Comparison of ENCODE assay signal across 11 mouse cellular contexts in genomic region chr7:140058528-140058927, GRCm38 (mm10). TPM values are rescaled to one million over a fixed set of nuclear protein-coding genes. Genes with fewer than 3 reads are reported as not detected.
DNase-seq lines count a peak whose midpoint lies in the region; ATAC-seq and TF ChIP-seq lines count a peak whose summit lies in the region.
"Had no signal": no experiment of that assay in that cellular context is flagged by ENCODE, and none has a peak within 500 bp of the region (broad histone marks: within the 10 kb centered on the region; RNA-seq: fewer than 3 reads in every experiment).

No protein-coding gene starts in this region.

- DNase-seq in left cerebral cortex, adult 2 months (ENCODE audit: extremely low spot score in 1 of 2, low spot score in 2 of 2), result no peak
- no peak for DNase-seq in left cerebral cortex, postnatal 10 days (ENCODE audit: extremely low spot score in 1 of 2, low spot score in 2 of 2)
- DNase-seq in intestine, embryonic 14.5 days (ENCODE audit: low spot score), result no peak
- DNase-seq in urinary bladder, adult 2 months (ENCODE audit: low spot score), result no peak
- DNase-seq in embryo, embryonic 11 days, result no peak
- no peak for DNase-seq in cerebellum, adult 2 months
- DNase-seq: right cerebral cortex, postnatal 14 days had no signal

- no peak for ATAC-seq in embryonic facial prominence, embryonic 15.5 days (ENCODE audit: insufficient number of reproducible peaks, low FRiP score, low TSS enrichment, low read depth)
- no peak for ATAC-seq in intestine, embryonic 14.5 days (replicated peaks; ENCODE audit: low FRiP score, low TSS enrichment, low read depth)
- no peak for ATAC-seq in neural tube, embryonic 13.5 days (ENCODE audit: low read depth)

- peaks cover 28% of the 10 kb centered on the region for H3K4me1 ChIP-seq in embryonic facial prominence, embryonic 15.5 days
- peaks cover 13% of the 10 kb centered on the region for H3K4me1 ChIP-seq in intestine, embryonic 14.5 days (replicated peaks; ENCODE audit: control insufficient read depth, insufficient read depth, low read length)
- H3K4me1 ChIP-seq in neural tube, embryonic 13.5 days (replicated peaks), result peaks cover 62% of the 10 kb centered on the region
- H3K4me1 ChIP-seq in cerebellum, adult 2 months (ENCODE audit: control insufficient read depth, insufficient read depth, low read length), result 0 out of 2 replicates have a peak, but pooled peaks cover 3% of the 10 kb centered on the region

- H3K36me3 ChIP-seq in embryonic facial prominence, embryonic 15.5 days, result no peaks in the 10 kb centered on the region
- no peaks in the 10 kb centered on the region for H3K36me3 ChIP-seq in intestine, embryonic 14.5 days (ENCODE audit: control insufficient read depth, insufficient read depth, low read length)
- no peaks in the 10 kb centered on the region for H3K36me3 ChIP-seq in neural tube, embryonic 13.5 days

- H3K4me3 ChIP-seq in left cerebral cortex, adult 2 months, result peak overlapping the region; percentile 48
- H3K4me3 ChIP-seq in embryonic facial prominence, embryonic 15.5 days (replicated peaks), result peak overlapping the region; percentile 46
- H3K4me3 ChIP-seq in intestine, embryonic 14.5 days (ENCODE audit: low read depth, low read length), result peak overlapping the region; percentile 38
- peak overlapping the region; percentile 49 for H3K4me3 ChIP-seq in neural tube, embryonic 13.5 days
- no peak overlapping the region for H3K4me3 ChIP-seq in cerebellum, adult 2 months (replicated peaks; ENCODE audit: insufficient read depth, low read depth, low read length)

- WGBS in embryonic facial prominence, embryonic 15.5 days, result 23% methylated on average over 7 of the region's 7 CpGs
- WGBS in intestine, embryonic 14.5 days, result 26% methylated on average over 7 of the region's 7 CpGs
- WGBS in neural tube, embryonic 13.5 days, result 3% methylated on average over 7 of the region's 7 CpGs
- 29% methylated on average over 7 of the region's 7 CpGs for WGBS in cerebellum, adult 2 months

- intact Hi-C loops in left cerebral cortex, adult 2 months (cut with DNase I), result no loop called here
- intact Hi-C loops in left cerebral cortex, postnatal 10 days (cut with DNase I), result loop anchor here (10.0 kb wide), 1 partner anchor 414 kb away; no protein-coding TSS in a partner anchor

- H3K9me3 ChIP-seq in embryonic facial prominence, embryonic 15.5 days (replicated peaks), result no peaks in the 10 kb centered on the region
- H3K9me3 ChIP-seq in intestine, embryonic 14.5 days (ENCODE audit: control insufficient read depth, low read length), result no peaks in the 10 kb centered on the region
- no peaks in the 10 kb centered on the region for H3K9me3 ChIP-seq in neural tube, embryonic 13.5 days

- no peak overlapping the region for H3K27ac ChIP-seq in left cerebral cortex, adult 2 months
- H3K27ac ChIP-seq in embryonic facial prominence, embryonic 15.5 days (replicated peaks), result no peak overlapping the region
- H3K27ac ChIP-seq in intestine, embryonic 14.5 days (ENCODE audit: low read depth), result no peak overlapping the region
- H3K27ac ChIP-seq in neural tube, embryonic 13.5 days (replicated peaks), result peak overlapping the region; percentile 97
- no peak overlapping the region for H3K27ac ChIP-seq in cerebellum, adult 2 months (ENCODE audit: insufficient read depth, low read length)

- no peak for TF ChIP-seq POLR2A in cerebellum, adult 2 months (IDR thresholded peaks at IDR 0.05; ENCODE audit: borderline replicate concordance, insufficient read depth, low read length)

- no peak for TF ChIP-seq CTCF in left cerebral cortex, adult 2 months (IDR thresholded peaks at IDR 0.05)
- TF ChIP-seq CTCF in cerebellum, adult 2 months (IDR thresholded peaks at IDR 0.05; ENCODE audit: borderline replicate concordance, insufficient read depth, low read depth, low read length), result no peak

- H3K4me2 ChIP-seq in embryonic facial prominence, embryonic 15.5 days (replicated peaks), result peak overlapping the region; percentile 83
- H3K4me2 ChIP-seq in intestine, embryonic 14.5 days (ENCODE audit: low read length), result peak overlapping the region; percentile 84
- peak overlapping the region; percentile 70 for H3K4me2 ChIP-seq in neural tube, embryonic 13.5 days

- H3K27me3 ChIP-seq in embryonic facial prominence, embryonic 15.5 days, result peaks cover 81% of the 10 kb centered on the region
- H3K27me3 ChIP-seq in intestine, embryonic 14.5 days (replicated peaks; ENCODE audit: control insufficient read depth, insufficient read depth, low read length), result peaks cover 84% of the 10 kb centered on the region
- H3K27me3 ChIP-seq in neural tube, embryonic 13.5 days, result peaks cover 16% of the 10 kb centered on the region
- peaks cover 6% of the 10 kb centered on the region; the same call in 1 of the 2 replicates for H3K27me3 ChIP-seq in cerebellum, adult 2 months (ENCODE audit: control insufficient read depth, insufficient read depth, low read length)

- no peak overlapping the region for H3K9ac ChIP-seq in embryonic facial prominence, embryonic 15.5 days
- peak overlapping the region; percentile 41; the same call in 1 of the 2 replicates for H3K9ac ChIP-seq in intestine, embryonic 14.5 days (ENCODE audit: low read length)
- peak overlapping the region; percentile 87 for H3K9ac ChIP-seq in neural tube, embryonic 13.5 days

RNA-seq across cellular contexts. Expression of gene Msx3, which starts 9.6 kb away (rescaled TPM):
- not detected for total RNA-seq in left cerebral cortex, adult 2 months (2021)
- total RNA-seq in left cerebral cortex, postnatal 10 days (2021), result under 1 TPM; 0.22 to 0.47 TPM
- not detected in 2 replicates for polyA plus RNA-seq in embryonic facial prominence, embryonic 15.5 days (2015; fragmentation: Nextera tagmentation; extraction: Ambion mirVana)
- not detected in 2 replicates for polyA plus RNA-seq in intestine, embryonic 14.5 days (2014; fragmentation: Nextera tagmentation; extraction: Ambion mirVana)
- 18.1 and 23.3 TPM in 2 replicates for polyA plus RNA-seq in neural tube, embryonic 13.5 days (2015; fragmentation: Nextera tagmentation; extraction: Ambion mirVana)
- 0.03 TPM in 2 replicates for polyA plus RNA-seq in urinary bladder, adult 2 months (2012; rRNA removed)
- not detected in 2 replicates for polyA plus RNA-seq in cerebellum, adult 2 months (2012; rRNA removed)
- total RNA-seq: gastrocnemius, postnatal 4 days had no signal
- polyA plus RNA-seq: liver, embryonic 16.5 days had no signal

RNA-seq across cellular contexts. Expression of gene Tubgcp2, which starts 22.1 kb away (rescaled TPM):
- 10 to 100 TPM; 34.4 to 35.0 TPM for total RNA-seq in left cerebral cortex, adult 2 months (2021)
- 10 to 100 TPM; 40.9 to 44.2 TPM for total RNA-seq in left cerebral cortex, postnatal 10 days (2021)
- 49.7 and 55.3 TPM in 2 replicates for polyA plus RNA-seq in embryonic facial prominence, embryonic 15.5 days (2015; fragmentation: Nextera tagmentation; extraction: Ambion mirVana)
- polyA plus RNA-seq in intestine, embryonic 14.5 days (2014; fragmentation: Nextera tagmentation; extraction: Ambion mirVana), result 56.0 and 61.2 TPM in 2 replicates
- polyA plus RNA-seq in neural tube, embryonic 13.5 days (2015; fragmentation: Nextera tagmentation; extraction: Ambion mirVana), result 51.4 and 51.7 TPM in 2 replicates
- polyA plus RNA-seq in urinary bladder, adult 2 months (2012; rRNA removed), result 33.2 and 33.3 TPM in 2 replicates
- polyA plus RNA-seq in cerebellum, adult 2 months (2012; rRNA removed), result 51.4 and 54.5 TPM in 2 replicates

RNA-seq across cellular contexts. Expression of gene Zfp511, which starts 22.3 kb away (rescaled TPM):
- total RNA-seq in left cerebral cortex, adult 2 months (2021), result 10 to 100 TPM; 25.8 to 26.0 TPM
- total RNA-seq in left cerebral cortex, postnatal 10 days (2021), result 10 to 100 TPM; 23.8 to 26.9 TPM
- 38.5 and 39.0 TPM in 2 replicates for polyA plus RNA-seq in embryonic facial prominence, embryonic 15.5 days (2015; fragmentation: Nextera tagmentation; extraction: Ambion mirVana)
- 36.1 and 41.5 TPM in 2 replicates for polyA plus RNA-seq in intestine, embryonic 14.5 days (2014; fragmentation: Nextera tagmentation; extraction: Ambion mirVana)
- polyA plus RNA-seq in neural tube, embryonic 13.5 days (2015; fragmentation: Nextera tagmentation; extraction: Ambion mirVana), result 50.7 and 55.5 TPM in 2 replicates
- polyA plus RNA-seq in urinary bladder, adult 2 months (2012; rRNA removed), result 72.4 and 98.7 TPM in 2 replicates
- polyA plus RNA-seq in cerebellum, adult 2 months (2012; rRNA removed), result 75.8 and 76.9 TPM in 2 replicates

RNA-seq across cellular contexts. Expression of gene Caly, which starts 23.8 kb away (rescaled TPM):
- 100 to 1,000 TPM; 181 to 198 TPM for total RNA-seq in left cerebral cortex, adult 2 months (2021)
- 100 to 1,000 TPM; 222 to 234 TPM for total RNA-seq in left cerebral cortex, postnatal 10 days (2021)
- 3.4 and 3.7 TPM in 2 replicates for polyA plus RNA-seq in embryonic facial prominence, embryonic 15.5 days (2015; fragmentation: Nextera tagmentation; extraction: Ambion mirVana)
- 2.8 and 3.5 TPM in 2 replicates for polyA plus RNA-seq in intestine, embryonic 14.5 days (2014; fragmentation: Nextera tagmentation; extraction: Ambion mirVana)
- 95.9 and 99.9 TPM in 2 replicates for polyA plus RNA-seq in neural tube, embryonic 13.5 days (2015; fragmentation: Nextera tagmentation; extraction: Ambion mirVana)
- polyA plus RNA-seq in urinary bladder, adult 2 months (2012; rRNA removed), result 0.83 and 1.0 TPM in 2 replicates
- polyA plus RNA-seq in cerebellum, adult 2 months (2012; rRNA removed), result 189 and 198 TPM in 2 replicates
- total RNA-seq: gastrocnemius, postnatal 4 days had no signal
- polyA plus RNA-seq: liver, embryonic 16.5 days had no signal

RNA-seq across cellular contexts. Expression of gene Prap1, which starts 34.7 kb away (rescaled TPM):
- total RNA-seq in left cerebral cortex, adult 2 months (2021), result not detected
- total RNA-seq in left cerebral cortex, postnatal 10 days (2021), result not detected
- 0.28 TPM in 1 of 2 replicates, not detected in the other for polyA plus RNA-seq in embryonic facial prominence, embryonic 15.5 days (2015; fragmentation: Nextera tagmentation; extraction: Ambion mirVana)
- polyA plus RNA-seq in intestine, embryonic 14.5 days (2014; fragmentation: Nextera tagmentation; extraction: Ambion mirVana), result 119 and 202 TPM in 2 replicates
- not detected in 2 replicates for polyA plus RNA-seq in neural tube, embryonic 13.5 days (2015; fragmentation: Nextera tagmentation; extraction: Ambion mirVana)
- polyA plus RNA-seq in urinary bladder, adult 2 months (2012; rRNA removed), result 3.3 TPM in 2 replicates
- polyA plus RNA-seq in cerebellum, adult 2 months (2012; rRNA removed), result not detected in 2 replicates
- total RNA-seq: gastrocnemius, postnatal 4 days had no signal

Comparison
In these comparisons a context has a peak if more than half of its experiments do, and no peak if none do; other contexts are left out.
1. RNA of gene Msx3, which starts 9.6 kb away (polyA plus RNA-seq): 18.1 to 23.3 TPM in neural tube, embryonic 13.5 days; not detected in cerebellum, adult 2 months, 0.03 TPM in urinary bladder, adult 2 months, not detected in embryonic facial prominence, embryonic 15.5 days and not detected in intestine, embryonic 14.5 days; every median in the first group is over 10 times any median in the second.
2. Peak in every context shown above with its lines, with median percentiles within 50 percentile points of each other: H3K4me2 ChIP-seq.